Mouse (Mus musculus) spleen, adult 10 weeks (tissue): ENCODE data around the gene Prkci. TPM values are rescaled to one million over a fixed set of nuclear protein-coding genes. Genes with fewer than 3 reads are reported as not detected.

Experiments
- polyA plus RNA-seq: library from polyadenylated mRNA; stranded (reverse); fragments of 350-450 nt; fragmentation: Illumina TruSeq; extraction: RNeasy Lipid Tissue Mini Kit (QIAGEN cat#74804); gene quantifications from one replicate; pipeline ENCODE4 v1.2.3, GENCODE M21; 2015; ENCODE audit warnings: low replicate concordance; ENCODE audit not compliant: insufficient read depth

Gene Prkci
- polyA plus RNA-seq, result 20.7 TPM

DNA sequence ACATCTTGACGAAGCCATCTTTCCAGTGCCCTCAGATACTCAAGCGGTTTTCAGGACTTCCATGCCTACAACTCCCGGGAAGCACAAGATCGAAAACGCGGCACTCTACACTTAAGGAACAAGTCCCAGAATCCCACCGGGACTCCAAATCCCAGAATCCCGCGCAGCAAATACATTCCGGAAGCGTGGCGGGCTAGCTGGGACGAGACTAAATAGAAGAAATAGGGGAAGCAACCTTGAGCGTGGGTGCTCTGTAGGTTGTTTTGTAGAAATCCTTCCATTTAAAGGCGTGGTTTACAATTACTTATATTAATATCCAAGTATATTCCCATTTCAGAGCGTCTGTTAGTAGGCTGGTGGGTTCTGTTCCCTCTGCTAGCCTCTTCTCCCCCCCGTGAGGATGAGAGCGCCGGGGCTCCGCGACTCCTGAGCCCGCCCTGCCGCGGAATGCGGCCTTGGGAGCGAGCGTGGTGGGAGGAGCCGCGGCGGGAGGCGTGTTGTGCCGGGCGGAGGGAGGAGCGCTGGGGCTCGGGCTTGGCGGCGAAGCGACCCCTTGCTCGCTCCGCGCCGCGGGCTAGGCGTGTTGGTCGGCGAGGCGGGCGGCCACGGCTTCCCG lies at the start of gene Prkci:
Gene Prkci, plus strand, starts transcription at position 465 of the 616 bp plus-strand sequence.

GRCm38 (mm10) chr3:30969104-30969581 lies 26.4 kb upstream of the Prkci start, which contains the start of gene Phc3:
Gene Phc3, minus strand, starts transcription at chr3:30969415.

GRCm38 (mm10) chr3:31094531-31095178 lies 99.1 kb downstream of the Prkci start, which contains the start of gene Skil:
Gene Skil, plus strand, starts transcription at chr3:31095058.

Other genes starting within 250 kb of the Prkci start
- not detected for gene Samd7, start 249.5 kb upstream of the Prkci start, polyA plus RNA-seq
- gene Sec62, start 202.9 kb upstream of the Prkci start, polyA plus RNA-seq, result 79.5 TPM
- gene Gpr160, start 139.8 kb upstream of the Prkci start, polyA plus RNA-seq, result 6.7 TPM
- gene Phc3, start 26.3 kb upstream of the Prkci start, polyA plus RNA-seq, result 43.1 TPM
- gene Skil, start 99.3 kb downstream of the Prkci start, polyA plus RNA-seq, result 46.7 TPM
- gene Cldn11, start 154.2 kb downstream of the Prkci start, polyA plus RNA-seq, result not detected